Mouse (Mus musculus) liver, embryonic 15.5 days (tissue): ENCODE measurements around the gene Tmem203. TPM values are rescaled to one million over a fixed set of nuclear protein-coding genes. Genes with fewer than 3 reads are reported as not detected.
A peak's percentile ranks its signal among the peaks of the same experiment; 100 is the strongest.

ENCODE experiments used
- ATAC-seq: fragments of 200-750 bp; cut with Nextera tagmentation; 2 replicates; pipeline ENCODE4 v1.8.0; 2017; ENCODE audit warnings: moderate number of reproducible peaks, mild to moderate bottlenecking, moderate library complexity; ENCODE audit not compliant: insufficient read depth
- H3K27ac ChIP-seq: fragments of 300-500 bp; sonication (generic); replicated peaks from 2 replicates; pipeline ENCODE4 v1.5.1; 2015; ENCODE audit warnings: mild to moderate bottlenecking, inconsistent platforms
- H3K27me3 ChIP-seq: fragments of 300-500 bp; sonication (generic); 2 replicates; pipeline ENCODE4 v1.6.1; 2015; ENCODE audit warnings: mild to moderate bottlenecking, inconsistent platforms
- H3K36me3 ChIP-seq: fragments of 300-500 bp; sonication (generic); replicated peaks from 2 replicates; pipeline ENCODE4 v1.6.1; 2015; ENCODE audit warnings: moderate library complexity, mild to moderate bottlenecking, inconsistent platforms
- H3K4me1 ChIP-seq: fragments of 300-500 bp; sonication (generic); replicated peaks from 2 replicates; pipeline ENCODE4 v1.6.1; 2015; ENCODE audit warnings: inconsistent platforms
- H3K4me2 ChIP-seq: fragments of 300-500 bp; sonication (generic); 2 replicates; pipeline ENCODE4 v1.6.1; 2015; ENCODE audit warnings: moderate library complexity, mild to moderate bottlenecking, inconsistent platforms
- H3K4me3 ChIP-seq: fragments of 300-500 bp; sonication (generic); replicated peaks from 2 replicates; pipeline ENCODE4 v1.5.1; 2015; ENCODE audit warnings: mild to moderate bottlenecking, inconsistent platforms
- H3K9ac ChIP-seq: fragments of 300-500 bp; sonication (generic); 2 replicates; pipeline ENCODE4 v1.6.1; 2015; ENCODE audit warnings: moderate library complexity, mild to moderate bottlenecking, inconsistent platforms
- H3K9me3 ChIP-seq: fragments of 300-500 bp; sonication (generic); replicated peaks from 2 replicates; pipeline ENCODE4 v1.6.1; 2016; ENCODE audit warnings: inconsistent platforms
- WGBS: fragments of 180-500 bp; shearing (Covaris S2); methylation state at CpG from one replicate; pipeline ENCODE4 v1.1.7; 2015; ENCODE audit warnings: mixed read lengths; ENCODE audit not compliant: insufficient replicate concordance; 5-methylcytosine and 5-hydroxymethylcytosine counted together
- polyA plus RNA-seq: library from polyadenylated mRNA; unstranded; fragments of >200 nt; fragmentation: Nextera tagmentation; extraction: Ambion mirVana; gene quantifications from 2 replicates; pipeline ENCODE4 v1.2.1, GENCODE M21; 2015

Tmem203 gene
- polyA plus RNA-seq, 1 experiment from 2014 or later = 11.9 TPM

DNA sequence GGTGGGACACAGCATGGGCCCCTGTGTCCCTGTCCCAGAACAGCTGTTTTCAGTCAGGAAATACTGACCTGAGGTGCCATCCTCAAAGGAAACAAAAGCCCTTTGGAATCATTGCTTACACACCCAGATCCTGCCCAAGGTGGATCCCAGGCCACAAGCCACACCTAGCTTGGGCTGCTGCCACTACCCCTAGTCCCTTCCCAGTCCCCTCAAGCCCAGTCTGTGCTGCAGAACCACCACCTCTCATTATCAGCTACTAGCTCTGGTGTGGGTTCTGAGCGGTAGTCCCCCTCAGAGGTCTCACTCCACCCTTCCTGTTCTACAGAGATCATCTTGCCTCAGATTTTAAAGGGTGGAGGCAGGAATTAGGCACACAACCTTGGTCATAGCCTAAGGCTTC is 31.1 kb downstream of the Tmem203 start:
- ATAC-seq = peak; percentile 54; the same call in 1 of the 2 replicates
- Histone ChIP-seq H3K36me3 (peaks cover 44% of the 10 kb centered on the region), H3K27me3 (peaks cover 36% of the 10 kb centered on the region), H3K9ac (no peak overlapping the region), H3K27ac (no peak overlapping the region), H3K4me3 (no peak overlapping the region), H3K4me2 (no peak overlapping the region), H3K4me1 (peaks cover 16% of the 10 kb centered on the region), H3K9me3 (no peaks in the 10 kb centered on the region)
- 17% methylated on average over 1 of the region's 1 CpGs for WGBS

DNA sequence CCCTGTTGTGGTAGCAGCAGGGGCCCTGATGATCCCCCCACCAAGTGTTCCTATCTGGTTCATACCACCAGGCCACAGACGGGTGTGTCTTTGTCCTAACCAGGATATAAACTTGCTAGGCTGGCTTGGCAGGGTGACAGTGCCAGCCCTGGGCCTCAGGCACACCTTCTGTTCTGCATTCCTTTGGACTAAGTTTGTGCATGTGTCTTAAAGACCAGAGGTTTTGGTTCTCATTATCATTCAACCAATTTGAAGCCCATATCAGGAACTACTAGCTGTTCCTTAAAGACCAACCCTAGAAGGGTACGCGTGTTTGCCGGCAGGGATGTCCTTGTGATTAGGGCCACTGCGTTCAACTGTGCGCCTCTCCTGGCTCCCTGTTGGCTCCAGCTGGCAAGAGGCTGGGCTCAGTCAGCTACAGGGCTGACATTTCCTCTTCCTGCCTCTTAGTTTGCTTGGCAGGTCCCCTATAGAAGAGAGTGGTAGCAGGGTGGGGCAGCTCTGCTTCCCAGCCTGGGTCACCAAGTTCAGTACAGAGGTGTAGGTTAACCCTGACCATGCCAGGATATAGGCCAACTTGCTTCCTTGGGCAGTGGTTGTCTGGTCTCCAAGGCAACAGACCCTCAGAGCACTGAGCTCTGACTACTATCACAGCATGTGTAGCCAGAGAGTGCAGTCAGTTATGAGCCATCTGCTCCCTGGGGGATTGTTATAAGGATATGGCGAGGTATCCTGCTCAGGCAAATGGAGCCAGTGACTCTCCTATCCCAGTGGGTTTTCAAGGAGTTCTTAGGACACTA is 31.8 kb downstream of the Tmem203 start:
- H3K4me2 ChIP-seq = peak overlapping the region; percentile 15; the same call in 1 of the 2 replicates
- H3K4me3 ChIP-seq = no peak overlapping the region
- WGBS = 27% methylated on average over 7 of the region's 7 CpGs
- H3K36me3 ChIP-seq = peaks cover 39% of the 10 kb centered on the region
- peaks cover 43% of the 10 kb centered on the region for H3K27me3 ChIP-seq
- no peak overlapping the region for H3K9ac ChIP-seq
- ATAC-seq = peak; percentile 55; the same call in 1 of the 2 replicates
- no peak overlapping the region for H3K27ac ChIP-seq
- H3K4me1 ChIP-seq = peaks cover 17% of the 10 kb centered on the region
- H3K9me3 ChIP-seq = no peaks in the 10 kb centered on the region

DNA sequence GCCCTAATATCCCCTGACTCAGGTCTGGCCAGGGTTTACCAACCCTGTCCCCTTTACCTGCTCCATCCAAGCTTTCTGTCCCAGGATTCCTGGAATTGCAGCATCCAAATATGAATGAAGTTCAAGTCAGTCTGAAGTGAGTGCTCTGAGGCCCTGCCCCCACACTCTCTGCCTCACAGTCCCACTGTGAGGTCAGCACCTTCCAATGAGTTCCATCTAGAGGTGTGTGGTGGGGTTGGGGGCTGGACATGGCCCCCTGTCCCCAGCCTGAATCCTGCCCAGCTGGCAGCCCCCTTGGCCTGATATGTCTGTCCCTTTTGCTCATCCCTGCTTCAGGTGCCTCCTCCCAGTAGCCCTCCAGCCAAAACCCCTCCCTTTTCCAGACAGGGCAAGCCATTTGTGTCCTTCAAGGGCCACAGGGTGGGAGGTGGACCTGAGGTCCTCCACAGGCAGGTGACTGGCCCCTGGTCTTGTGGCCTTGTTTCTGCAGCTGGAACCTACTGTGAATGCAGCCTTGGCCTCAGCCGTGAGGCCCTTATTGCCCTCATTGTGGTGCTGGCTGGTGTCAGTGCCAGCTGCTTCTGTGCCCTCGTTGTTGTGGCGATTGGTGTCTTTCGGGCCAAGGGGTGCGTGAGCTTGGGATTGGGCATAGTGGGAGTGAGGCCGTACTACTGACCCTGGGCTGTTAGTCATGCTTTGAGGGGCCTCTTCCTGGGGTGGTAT is 32.8 kb downstream of the Tmem203 start, which contains the start of gene Tmem210:
Tmem210 (plus strand) TSS at position 219 of the 723 bp plus-strand sequence.
- Histone ChIP-seq H3K4me3 (no peak within 1 kb of the TSS), H3K27ac (no peak within 1 kb of the TSS), H3K4me2 (peak within 1 kb of the TSS; percentile 15; the same call in 1 of the 2 replicates), H3K9me3 (no peaks in the 10 kb centered on the region), H3K36me3 (peaks cover 29% of the 10 kb centered on the region), H3K4me1 (peaks cover 25% of the 10 kb centered on the region), H3K27me3 (peaks cover 53% of the 10 kb centered on the region), H3K9ac (no peak within 1 kb of the TSS)
- 69% methylated on average over 6 of the region's 6 CpGs for WGBS
- ATAC-seq = no peak

DNA sequence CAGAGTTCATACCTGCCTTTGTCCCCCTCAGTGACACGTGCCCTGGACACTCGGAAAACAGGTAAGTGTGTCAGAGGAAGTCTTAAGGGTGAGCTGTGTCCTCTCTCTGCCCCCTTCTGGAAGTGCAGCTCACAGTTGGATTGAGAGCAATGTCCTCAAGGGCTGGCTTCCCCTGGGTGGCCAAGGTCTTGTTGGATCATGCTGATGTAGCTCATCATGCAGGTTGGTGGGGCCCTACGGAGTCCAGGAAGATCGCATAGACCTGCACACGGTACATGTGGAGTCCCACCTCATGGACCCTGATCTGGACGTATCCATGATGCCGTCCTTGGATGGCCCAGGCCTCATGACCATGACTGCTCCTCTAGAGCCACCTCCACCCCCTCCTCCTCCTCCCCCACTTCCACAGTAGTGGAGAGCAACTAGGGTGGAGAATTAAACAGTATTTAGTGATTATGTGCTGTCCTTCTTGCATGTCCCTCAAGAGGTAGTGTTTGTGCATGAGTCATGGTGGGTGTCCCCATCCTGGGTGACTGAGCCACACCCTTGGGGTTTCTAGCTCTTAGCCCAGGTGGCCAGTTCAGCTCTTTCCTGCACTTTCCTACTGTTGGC is 33.6 kb downstream of the Tmem203 start:
- H3K4me3 ChIP-seq = no peak overlapping the region
- H3K4me2 ChIP-seq = no peak overlapping the region
- WGBS = 59% methylated on average over 7 of the region's 7 CpGs
- H3K4me1 ChIP-seq = peaks cover 25% of the 10 kb centered on the region
- H3K27ac ChIP-seq = no peak overlapping the region
- no peak overlapping the region for H3K9ac ChIP-seq
- H3K9me3 ChIP-seq = no peaks in the 10 kb centered on the region
- ATAC-seq = no peak
- H3K36me3 ChIP-seq = peaks cover 21% of the 10 kb centered on the region
- peaks cover 61% of the 10 kb centered on the region for H3K27me3 ChIP-seq

DNA sequence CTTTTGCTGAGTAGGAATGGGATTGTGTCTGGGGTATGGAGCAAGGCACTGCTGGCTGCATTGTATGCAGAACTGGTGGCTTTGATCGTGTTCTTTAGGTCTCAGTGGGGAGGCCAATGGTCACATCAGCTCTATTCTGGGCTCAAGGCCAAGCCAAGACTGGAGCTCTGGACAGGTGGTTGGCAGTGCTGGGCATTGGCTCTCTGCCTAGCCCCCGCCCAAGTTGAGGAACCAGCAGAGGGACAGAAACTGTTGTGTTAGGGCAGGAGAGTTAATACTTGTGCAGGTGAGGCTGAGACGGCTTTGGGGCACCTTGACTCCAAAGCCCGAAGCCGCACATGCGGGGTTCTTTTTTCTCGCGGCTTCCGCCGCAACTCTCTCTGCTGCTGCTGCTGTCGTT is 34.4 kb downstream of the Tmem203 start, which contains the start of gene Lrrc26:
Lrrc26 (plus strand) TSS at position 265 of the 400 bp plus-strand sequence.
- Histone ChIP-seq H3K27me3 (peaks cover 69% of the 10 kb centered on the region), H3K4me1 (peaks cover 25% of the 10 kb centered on the region), H3K27ac (no peak within 1 kb of the TSS), H3K9ac (no peak within 1 kb of the TSS), H3K4me3 (no peak within 1 kb of the TSS), H3K9me3 (no peaks in the 10 kb centered on the region), H3K4me2 (no peak within 1 kb of the TSS), H3K36me3 (peaks cover 13% of the 10 kb centered on the region)
- ATAC-seq = no peak
- 13% methylated on average over 11 of the region's 11 CpGs for WGBS

DNA sequence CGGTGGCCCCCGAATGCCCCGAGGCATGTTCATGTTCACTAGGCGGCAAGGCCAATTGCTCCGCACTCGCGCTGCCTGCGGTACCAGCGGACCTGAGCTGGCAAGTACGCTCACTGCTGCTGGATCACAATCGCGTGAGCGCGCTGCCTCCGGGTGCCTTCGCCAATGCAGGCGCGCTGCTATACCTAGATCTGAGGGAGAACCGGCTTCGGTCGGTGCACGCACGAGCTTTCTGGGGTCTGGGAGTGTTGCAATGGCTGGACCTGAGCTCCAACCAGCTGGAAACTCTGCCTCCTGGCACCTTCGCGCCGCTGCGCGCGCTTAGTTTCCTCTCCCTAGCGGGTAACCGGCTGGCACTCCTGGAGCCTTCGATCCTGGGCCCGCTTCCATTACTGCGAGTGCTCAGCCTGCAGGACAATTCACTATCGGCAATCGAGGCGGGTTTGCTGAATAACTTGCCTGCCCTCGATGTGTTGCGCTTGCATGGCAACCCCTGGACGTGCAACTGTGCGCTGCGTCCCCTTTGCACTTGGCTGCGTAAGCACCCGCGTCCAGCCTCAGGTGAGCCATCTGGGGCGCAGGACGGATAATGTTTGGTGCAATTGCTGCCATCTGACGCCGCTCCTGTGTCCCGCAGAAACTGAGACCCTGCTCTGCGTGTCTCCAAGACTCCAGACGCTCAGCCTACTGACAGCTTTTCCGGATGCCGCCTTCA is 35.0 kb downstream of the Tmem203 start:
- H3K4me2 ChIP-seq = no peak overlapping the region
- peaks cover 25% of the 10 kb centered on the region for H3K4me1 ChIP-seq
- H3K27ac ChIP-seq = no peak overlapping the region
- ATAC-seq = no peak
- WGBS = 3% methylated on average over 54 of the region's 54 CpGs
- H3K27me3 ChIP-seq = peaks cover 75% of the 10 kb centered on the region
- H3K36me3 ChIP-seq = peaks cover 7% of the 10 kb centered on the region
- H3K4me3 ChIP-seq = no peak overlapping the region
- no peak overlapping the region for H3K9ac ChIP-seq
- no peaks in the 10 kb centered on the region for H3K9me3 ChIP-seq

DNA sequence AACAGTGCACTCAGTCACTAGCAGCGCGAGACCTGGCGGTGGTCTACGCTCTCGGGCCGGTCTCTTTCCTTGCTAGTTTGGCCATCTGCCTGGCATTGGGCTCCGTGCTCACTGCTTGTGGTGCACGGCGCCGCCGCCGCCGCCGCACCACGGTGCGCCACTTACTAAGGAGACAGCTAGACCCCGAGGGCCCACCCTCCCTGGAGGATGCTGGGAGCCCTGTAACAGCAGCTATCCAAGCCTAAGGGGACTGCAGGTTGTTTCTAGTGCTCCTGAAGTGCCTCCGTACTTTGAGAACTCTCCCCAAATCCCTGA is 35.5 kb downstream of the Tmem203 start:
- Histone ChIP-seq H3K9me3 (no peaks in the 10 kb centered on the region), H3K36me3 (peaks cover 2% of the 10 kb centered on the region; the same call in 1 of the 2 replicates), H3K27ac (no peak overlapping the region), H3K4me3 (no peak overlapping the region), H3K27me3 (peaks cover 80% of the 10 kb centered on the region), H3K4me1 (peaks cover 25% of the 10 kb centered on the region), H3K4me2 (no peak overlapping the region), H3K9ac (no peak overlapping the region)
- 2% methylated on average over 18 of the region's 18 CpGs for WGBS
- ATAC-seq = no peak

DNA sequence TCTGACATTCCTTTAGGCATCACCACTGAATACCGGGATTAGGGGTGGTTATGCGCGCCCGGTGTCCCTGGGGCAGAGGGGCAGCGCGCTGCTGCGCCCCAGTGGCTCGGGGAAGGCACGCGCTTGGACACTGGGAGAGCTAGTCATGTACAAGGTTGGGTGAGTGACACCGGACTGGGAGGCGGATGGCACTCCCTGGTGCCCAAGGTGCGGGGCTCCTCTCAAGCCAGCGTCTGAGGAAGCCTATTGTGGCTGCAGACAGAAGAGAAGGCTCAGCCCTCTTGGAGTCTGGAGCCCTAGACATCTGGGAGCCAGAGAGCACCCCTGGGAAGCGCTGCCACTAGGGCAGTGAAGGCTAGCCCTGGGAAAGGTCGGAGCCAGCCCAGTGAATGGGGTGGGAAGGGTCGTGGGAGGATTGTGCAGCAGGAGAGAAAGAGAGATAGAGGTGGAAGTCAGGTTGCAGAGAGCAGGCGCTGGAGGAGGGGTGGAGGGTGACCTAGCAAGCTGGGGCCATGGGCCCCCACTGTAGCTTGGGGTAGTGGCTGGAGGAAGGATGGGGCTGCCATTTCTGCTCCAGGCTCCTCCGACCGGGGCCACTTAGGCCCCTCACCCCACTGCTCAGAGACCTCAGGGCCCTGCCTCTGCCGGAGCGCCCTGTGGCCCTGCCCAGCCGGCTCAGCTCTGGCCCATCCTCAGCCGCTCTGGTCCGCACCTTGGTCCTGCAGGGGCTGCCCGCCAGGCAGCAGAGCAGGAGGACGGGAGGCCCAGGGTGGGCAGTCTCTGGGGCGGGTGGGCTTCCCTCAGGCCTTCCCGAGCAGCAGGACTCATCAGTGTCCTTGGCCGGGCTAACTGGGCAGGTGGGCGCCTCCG is 36.2 kb downstream of the Tmem203 start:
- Histone ChIP-seq H3K27me3 (peaks cover 86% of the 10 kb centered on the region), H3K9me3 (no peaks in the 10 kb centered on the region), H3K27ac (no peak overlapping the region), H3K4me3 (0 out of 2 replicates have a peak overlapping the region, but pooled peaks have one; percentile 37), H3K4me1 (peaks cover 21% of the 10 kb centered on the region), H3K9ac (no peak overlapping the region), H3K36me3 (no peaks in the 10 kb centered on the region), H3K4me2 (peak overlapping the region; percentile 58; the same call in 1 of the 2 replicates)
- WGBS = 11% methylated on average over 32 of the region's 32 CpGs
- no peak for ATAC-seq

DNA sequence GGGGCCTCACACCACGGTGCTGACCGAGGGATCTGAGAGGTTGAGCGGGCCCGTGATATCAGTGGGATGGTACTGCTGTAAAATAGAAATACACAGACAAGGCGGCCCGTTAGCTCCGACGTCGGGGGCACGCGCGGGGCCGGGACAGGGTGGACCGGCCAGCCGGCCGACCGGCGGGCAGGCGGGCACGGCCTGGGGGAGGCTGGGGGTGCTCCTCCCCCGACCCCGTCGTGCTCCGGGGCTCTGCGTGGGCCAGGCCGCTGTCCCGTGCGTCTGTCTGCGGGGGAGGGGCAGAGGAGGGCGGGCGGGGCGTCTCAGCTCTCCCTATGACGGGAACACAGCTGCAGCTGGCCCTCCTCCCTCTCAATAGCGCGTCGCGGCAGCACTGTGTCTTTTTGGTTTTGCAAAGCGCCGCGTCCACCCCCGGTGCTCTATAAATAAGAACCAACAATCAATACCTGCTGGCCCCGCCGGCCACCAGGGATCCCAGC is 36.9 kb downstream of the Tmem203 start:
- Histone ChIP-seq H3K27ac (no peak overlapping the region), H3K36me3 (no peaks in the 10 kb centered on the region), H3K4me3 (peak overlapping the region; percentile 37), H3K4me2 (peak overlapping the region; percentile 58), H3K9me3 (no peaks in the 10 kb centered on the region), H3K9ac (no peak overlapping the region), H3K4me1 (peaks cover 14% of the 10 kb centered on the region), H3K27me3 (peaks cover 93% of the 10 kb centered on the region)
- WGBS = 8% methylated on average over 38 of the region's 43 CpGs
- ATAC-seq = no peak

DNA sequence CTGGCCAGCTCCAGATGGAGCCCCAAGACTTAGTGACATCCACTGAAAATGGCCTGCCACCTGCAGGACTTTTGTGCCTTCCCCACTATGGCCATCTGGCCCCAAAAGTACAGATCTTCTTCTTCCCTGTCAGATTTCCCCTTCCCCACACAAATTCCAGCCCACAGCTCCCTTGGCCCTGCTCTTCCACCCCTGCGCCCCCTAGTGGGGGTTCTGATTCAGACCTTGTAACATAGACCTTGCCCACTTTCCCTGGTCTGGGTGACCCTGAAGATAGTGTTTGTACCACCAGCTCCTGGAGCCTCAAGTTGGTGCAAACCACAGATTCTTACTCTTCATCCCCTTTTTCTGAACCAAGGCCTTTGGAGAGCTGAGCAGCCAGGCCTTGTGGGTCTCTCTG is 37.6 kb downstream of the Tmem203 start:
- H3K4me2 ChIP-seq = 0 out of 2 replicates have a peak overlapping the region, but pooled peaks have one; percentile 58
- H3K4me3 ChIP-seq = 0 out of 2 replicates have a peak overlapping the region, but pooled peaks have one; percentile 37

More for the DNA sequence above, 37.6 kb downstream of the Tmem203 start:
- H3K9ac ChIP-seq = no peak overlapping the region
- peaks cover 99% of the 10 kb centered on the region for H3K27me3 ChIP-seq
- 0% methylated on average over 1 of the region's 1 CpGs for WGBS
- no peak for ATAC-seq
- H3K27ac ChIP-seq = no peak overlapping the region
- H3K9me3 ChIP-seq = no peaks in the 10 kb centered on the region
- H3K36me3 ChIP-seq = no peaks in the 10 kb centered on the region
- peaks cover 9% of the 10 kb centered on the region for H3K4me1 ChIP-seq
